Mouse (Mus musculus): Measurements from ENCODE around the gene Psmb1.
"Not testable (repeated sequence)": the region's sequence is repeated elsewhere in the genome, so short reads cannot be mapped to it uniquely, and the experiment has no call there.

Psmb1 gene

GRCm38 (mm10) chr17:15459761-15460160 is 39.8 kb downstream of the Psmb1 start:
- DNase-seq = no peak

GRCm38 (mm10) chr17:15456595-15456994 is 43.0 kb downstream of the Psmb1 start:
- no peak for DNase-seq

GRCm38 (mm10) chr17:15455203-15455602 is 44.3 kb downstream of the Psmb1 start:
- DNase-seq = no peak

GRCm38 (mm10) chr17:15449606-15450005 is 49.9 kb downstream of the Psmb1 start:
- DNase-seq = no peak

GRCm38 (mm10) chr17:15449144-15449543 is 50.4 kb downstream of the Psmb1 start:
- not testable (repeated sequence) for DNase-seq

GRCm38 (mm10) chr17:15447831-15448230 is 51.7 kb downstream of the Psmb1 start:
- DNase-seq = no peak

GRCm38 (mm10) chr17:15445421-15445820 is 54.1 kb downstream of the Psmb1 start:
- DNase-seq = no peak

GRCm38 (mm10) chr17:15440463-15441121 is 59.0 kb downstream of the Psmb1 start:
- DNase-seq = no peak

GRCm38 (mm10) chr17:15440067-15440462 is 59.5 kb downstream of the Psmb1 start:
- no peak for DNase-seq

- no peak for DNase-seq
These were observed 64.8 kb downstream of the Psmb1 start for GRCm38 (mm10) chr17:15434748-15435147.

GRCm38 (mm10) chr17:15432036-15432435 is 67.5 kb downstream of the Psmb1 start:
- no peak for DNase-seq

GRCm38 (mm10) chr17:15431551-15431950 is 68.0 kb downstream of the Psmb1 start:
- DNase-seq = no peak

- no peak for DNase-seq
These were observed 68.5 kb downstream of the Psmb1 start for GRCm38 (mm10) chr17:15431021-15431514.

- DNase-seq = peak; percentile 39
These were observed 69.6 kb downstream of the Psmb1 start for GRCm38 (mm10) chr17:15429937-15430336.

- no peak for DNase-seq
These were observed 70.1 kb downstream of the Psmb1 start for GRCm38 (mm10) chr17:15429451-15429850.

GRCm38 (mm10) chr17:15425931-15426330 is 73.6 kb downstream of the Psmb1 start:
- DNase-seq = no peak

All from kidney, adult 18-20 months (tissue).